Mouse (Mus musculus) adrenal gland, adult (tissue): ENCODE results near the gene Narfl.

Experiments
- DNase-seq, 2 experiments: peaks; one replicate each; pipeline ENCODE4 v3.0.0; 2022 to 2023; ENCODE audit warnings: low spot score in 1 of 2; ENCODE audit not compliant: inconsistent age in 2 of 2

The Narfl gene

DNA sequence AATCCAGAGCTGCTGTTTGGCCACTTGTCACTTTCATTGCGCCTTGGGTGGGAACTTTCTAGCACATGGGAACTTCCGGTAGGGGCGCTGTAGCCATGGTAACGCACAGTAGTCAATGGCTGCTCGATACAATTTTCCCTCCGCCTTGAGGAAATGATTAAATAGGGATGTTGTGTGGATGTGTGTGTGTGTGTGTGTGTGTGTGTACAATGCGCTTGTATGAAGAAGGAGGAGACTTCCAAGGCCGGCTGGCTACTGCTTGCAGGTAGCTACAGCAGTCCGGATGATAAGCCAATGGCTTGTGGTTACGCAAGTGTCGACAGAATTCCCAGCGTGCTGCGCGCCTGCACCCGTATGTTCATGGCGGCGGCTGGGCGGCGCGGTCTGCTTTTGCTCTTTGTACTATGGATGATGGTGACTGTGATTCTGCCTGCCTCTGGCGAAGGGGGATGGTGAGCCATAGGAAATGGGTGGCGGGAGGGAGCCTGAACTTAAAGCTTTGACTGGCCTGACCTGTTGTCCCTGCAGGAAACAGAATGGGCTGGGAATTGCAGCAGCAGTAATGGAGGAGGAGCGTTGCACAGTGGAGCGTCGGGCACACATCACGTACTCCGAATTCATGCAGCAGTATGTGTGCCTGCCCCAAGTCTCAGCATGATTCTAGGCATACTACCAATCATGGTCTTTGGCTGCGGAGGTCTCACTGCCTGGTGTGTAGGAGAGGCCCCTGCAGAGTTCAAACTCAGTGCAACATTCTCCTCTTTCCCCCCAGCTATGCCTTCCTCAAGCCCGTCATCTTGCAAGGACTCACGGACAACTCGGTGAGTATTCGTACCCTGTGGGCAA is 55.4 kb downstream of the Narfl start, which contains the start of gene Jmjd8:
Jmjd8 (plus strand) TSS at position 156 of the 846 bp plus-strand sequence.
- DNase-seq, result peak; percentile 82 to 95

DNA sequence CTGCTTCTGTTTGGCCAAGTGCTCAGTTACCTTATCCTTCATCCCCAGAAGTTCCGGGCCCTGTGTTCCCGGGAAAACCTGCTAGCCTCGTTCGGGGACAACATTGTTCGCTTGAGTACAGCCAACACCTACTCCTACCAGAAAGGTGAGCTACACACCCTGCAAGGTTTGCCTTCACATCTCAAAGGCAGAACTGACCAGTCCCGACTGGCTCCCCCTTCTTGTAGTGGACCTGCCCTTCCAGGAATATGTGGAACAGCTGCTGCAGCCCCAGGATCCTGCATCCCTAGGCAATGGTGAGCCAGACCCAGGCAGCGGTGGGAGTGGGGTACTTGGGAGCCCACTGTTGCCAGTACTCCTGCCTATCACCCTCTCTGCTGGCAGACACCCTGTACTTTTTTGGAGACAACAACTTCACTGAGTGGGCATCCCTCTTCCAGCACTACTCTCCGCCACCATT is 56.0 kb downstream of the Narfl start:
- peak in 1 of 2 experiments; percentile 36 for DNase-seq

- peak; percentile 12 to 59 for DNase-seq
These were observed 56.7 kb downstream of the Narfl start for GRCm38 (mm10) chr17:25830200-25830753.

GRCm38 (mm10) chr17:25830806-25831431 is 57.3 kb downstream of the Narfl start:
- DNase-seq, result peak; percentile 35 to 65

- peak; percentile 84 to 89 for DNase-seq
These were observed 58.1 kb downstream of the Narfl start for GRCm38 (mm10) chr17:25831451-25832281.

- peak; percentile 100 for DNase-seq
These were observed 59.1 kb downstream of the Narfl start for GRCm38 (mm10) chr17:25832436-25833290.
